Mouse (Mus musculus) heart, embryonic 11.5 days (tissue): ENCODE data around the gene Nupr1. TPM values are rescaled to one million over a fixed set of nuclear protein-coding genes. Genes with fewer than 3 reads are reported as not detected.
A peak's percentile ranks its signal among the peaks of the same experiment; 100 is the strongest.

Experiments used
- ATAC-seq: fragments of 200-750 bp; cut with Nextera tagmentation; replicated peaks from 2 replicates; pipeline ENCODE4 v1.8.0; 2017; ENCODE audit warnings: moderate library complexity; ENCODE audit not compliant: insufficient number of reproducible peaks, low FRiP score, low TSS enrichment
- H3K27ac ChIP-seq: fragments of 300-500 bp; sonication (generic); 2 replicates; pipeline ENCODE4 v1.5.1; 2014; ENCODE audit warnings: mild to moderate bottlenecking, low read depth, low read length
- H3K27me3 ChIP-seq: fragments of 300-500 bp; sonication (generic); 2 replicates; pipeline ENCODE4 v1.6.1; 2014; ENCODE audit warnings: mild to moderate bottlenecking, low read length, mixed read lengths; ENCODE audit not compliant: control insufficient read depth, insufficient read depth
- H3K36me3 ChIP-seq: fragments of 300-500 bp; sonication (generic); 2 replicates; pipeline ENCODE4 v1.6.1; 2014; ENCODE audit warnings: mild to moderate bottlenecking, low read length, moderate library complexity, mixed read lengths; ENCODE audit not compliant: control insufficient read depth, insufficient read depth
- H3K4me1 ChIP-seq: fragments of 300-500 bp; sonication (generic); 2 replicates; pipeline ENCODE4 v1.6.1; 2014; ENCODE audit warnings: low read length; ENCODE audit not compliant: control insufficient read depth, insufficient read depth
- H3K4me2 ChIP-seq: fragments of 300-500 bp; sonication (generic); 2 replicates; pipeline ENCODE4 v1.6.1; 2014; ENCODE audit warnings: mild to moderate bottlenecking, moderate library complexity
- H3K4me3 ChIP-seq: fragments of 300-500 bp; sonication (generic); 2 replicates; pipeline ENCODE4 v1.5.1; 2014; ENCODE audit warnings: low read depth, low read length
- H3K9ac ChIP-seq: fragments of 300-500 bp; sonication (generic); 2 replicates; pipeline ENCODE4 v1.6.1; 2014; ENCODE audit warnings: mild to moderate bottlenecking, low read depth, low read length, moderate library complexity
- H3K9me3 ChIP-seq: fragments of 300-500 bp; sonication (generic); replicated peaks from 2 replicates; pipeline ENCODE4 v1.6.1; 2016; ENCODE audit warnings: low read length; ENCODE audit not compliant: control insufficient read depth
- WGBS: fragments of 180-500 bp; shearing (Covaris S2); extraction: QIAGEN DNeasy Blood & Tissue Kit; methylation state at CpG from one replicate; pipeline ENCODE4 v1.1.7; 2014; ENCODE audit not compliant: insufficient replicate concordance; 5-methylcytosine and 5-hydroxymethylcytosine counted together
- microRNA-seq: library from miRNA; unstranded; fragments of <30 nt; microRNA quantifications from one replicate; pipeline ENCODE4, GENCODE M21; 2016; ENCODE audit warnings: borderline number of aligned reads
- polyA plus RNA-seq: library from polyadenylated mRNA; unstranded; fragments of >200 nt; fragmentation: Nextera tagmentation; extraction: Ambion mirVana; gene quantifications from 2 replicates; pipeline ENCODE4 v1.2.1, GENCODE M21; 2014

Gene Nupr1
- polyA plus RNA-seq, 1 experiment from 2014 or later = 1.2 TPM

GRCm38 (mm10) chr7:126583761-126584160 lies 46.9 kb downstream of the Nupr1 start:
- Histone ChIP-seq H3K4me3 (peak overlapping the region; percentile 61), H3K9ac (peak overlapping the region; percentile 78; the same call in 1 of the 2 replicates), H3K4me1 (peaks cover 8% of the 10 kb centered on the region; the same call in 1 of the 2 replicates), H3K27ac (peak overlapping the region; percentile 58; the same call in 1 of the 2 replicates), H3K36me3 (no peaks in the 10 kb centered on the region), H3K9me3 (no peaks in the 10 kb centered on the region), H3K27me3 (peaks cover 12% of the 10 kb centered on the region), H3K4me2 (peak overlapping the region; percentile 93)
- 48% methylated on average over 6 of the region's 6 CpGs for WGBS
- no peak for ATAC-seq

GRCm38 (mm10) chr7:126583251-126583709 lies 47.4 kb downstream of the Nupr1 start:
- Histone ChIP-seq H3K27ac (peak overlapping the region; percentile 58), H3K27me3 (peaks cover 8% of the 10 kb centered on the region), H3K4me2 (peak overlapping the region; percentile 93), H3K9ac (peak overlapping the region; percentile 78), H3K36me3 (no peaks in the 10 kb centered on the region), H3K4me1 (peaks cover 8% of the 10 kb centered on the region; the same call in 1 of the 2 replicates), H3K4me3 (peak overlapping the region; percentile 61), H3K9me3 (no peaks in the 10 kb centered on the region)
- WGBS = under 1% methylated on average over 22 of the region's 22 CpGs
- ATAC-seq = peak; percentile 85

- H3K36me3 ChIP-seq = no peaks in the 10 kb centered on the region
- no peaks in the 10 kb centered on the region for H3K9me3 ChIP-seq
- H3K27ac ChIP-seq = no peak overlapping the region
- peaks cover 8% of the 10 kb centered on the region for H3K27me3 ChIP-seq
- H3K4me3 ChIP-seq = peak overlapping the region; percentile 61
- 3% methylated on average over 20 of the region's 20 CpGs for WGBS
- H3K4me1 ChIP-seq = peaks cover 8% of the 10 kb centered on the region; the same call in 1 of the 2 replicates
- peak overlapping the region; percentile 78 for H3K9ac ChIP-seq
- H3K4me2 ChIP-seq = peak overlapping the region; percentile 93
- ATAC-seq = no peak
Observed at GRCm38 (mm10) chr7:126582759-126583158, 47.9 kb downstream of the Nupr1 start.

- H3K4me2 ChIP-seq = no peak overlapping the region
- H3K27me3 ChIP-seq = peaks cover 8% of the 10 kb centered on the region; the same call in 1 of the 2 replicates
- ATAC-seq = no peak
- H3K4me1 ChIP-seq = peaks cover 8% of the 10 kb centered on the region; the same call in 1 of the 2 replicates
- H3K4me3 ChIP-seq = no peak overlapping the region
- no peak overlapping the region for H3K27ac ChIP-seq
- H3K9me3 ChIP-seq = no peaks in the 10 kb centered on the region
- WGBS = 69% methylated on average over 6 of the region's 6 CpGs
- H3K36me3 ChIP-seq = no peaks in the 10 kb centered on the region
- H3K9ac ChIP-seq = no peak overlapping the region
Observed at GRCm38 (mm10) chr7:126581661-126582060, 49.0 kb downstream of the Nupr1 start.

- no peak for ATAC-seq
- Histone ChIP-seq H3K9ac (no peak overlapping the region), H3K27me3 (no peaks in the 10 kb centered on the region), H3K4me3 (no peak overlapping the region), H3K27ac (no peak overlapping the region), H3K9me3 (no peaks in the 10 kb centered on the region), H3K4me2 (no peak overlapping the region), H3K36me3 (no peaks in the 10 kb centered on the region), H3K4me1 (peaks cover 8% of the 10 kb centered on the region; the same call in 1 of the 2 replicates)
- 47% methylated on average over 8 of the region's 8 CpGs for WGBS
Observed at GRCm38 (mm10) chr7:126579172-126579571, 51.5 kb downstream of the Nupr1 start.

GRCm38 (mm10) chr7:126576946-126577345 lies 53.7 kb downstream of the Nupr1 start:
- Histone ChIP-seq H3K4me3 (no peak overlapping the region), H3K9me3 (no peaks in the 10 kb centered on the region), H3K27ac (no peak overlapping the region), H3K27me3 (no peaks in the 10 kb centered on the region), H3K36me3 (peaks cover 2% of the 10 kb centered on the region; the same call in 1 of the 2 replicates), H3K4me1 (peaks cover 2% of the 10 kb centered on the region; the same call in 1 of the 2 replicates), H3K4me2 (no peak overlapping the region), H3K9ac (no peak overlapping the region)
- ATAC-seq = no peak
- 38% methylated on average over 8 of the region's 8 CpGs for WGBS

Small RNA genes lying within 50 kb of the gene (microRNA-seq; reads per million reads assigned to microRNA genes)
- gene Mir7059 = 2.2 reads per million, percentile 27 among the genes with 10 or more reads in this experiment

Other genes with a start within 250 kb of the Nupr1 start
- gene Nfatc2ip, start 234.1 kb downstream of the Nupr1 start, polyA plus RNA-seq = 1.6 and 1.8 TPM in 2 replicates
- gene Cd19, start 216.0 kb downstream of the Nupr1 start, polyA plus RNA-seq = not detected in 2 replicates
- gene Rabep2, start 202.1 kb downstream of the Nupr1 start, polyA plus RNA-seq = 18.1 and 23.0 TPM in 2 replicates
- gene Atp2a1, start 167.8 kb downstream of the Nupr1 start, polyA plus RNA-seq = 5.0 and 7.5 TPM in 2 replicates
- 33.7 and 36.0 TPM in 2 replicates for gene Sh2b1, start 155.4 kb downstream of the Nupr1 start, polyA plus RNA-seq
- gene Tufm, start 143.5 kb downstream of the Nupr1 start, polyA plus RNA-seq = 167 and 187 TPM in 2 replicates
- 38.2 and 39.9 TPM in 2 replicates for gene Atxn2l, start 127.4 kb downstream of the Nupr1 start, polyA plus RNA-seq
- 129 and 133 TPM in 2 replicates for gene Eif3c, start 64.5 kb downstream of the Nupr1 start, polyA plus RNA-seq
- 0.13 and 0.31 TPM in 2 replicates for gene Apobr, start 45.9 kb downstream of the Nupr1 start, polyA plus RNA-seq
- 16.3 and 19.7 TPM in 2 replicates for gene Cln3, start 45.0 kb downstream of the Nupr1 start, polyA plus RNA-seq
- not detected in 2 replicates for gene Il27, start 35.9 kb downstream of the Nupr1 start, polyA plus RNA-seq
- gene Sgf29, start 18.4 kb upstream of the Nupr1 start, polyA plus RNA-seq = 24.7 and 28.9 TPM in 2 replicates
- 2.4 and 2.5 TPM in 2 replicates for gene Sult1a1, start 45.6 kb upstream of the Nupr1 start, polyA plus RNA-seq
- gene Bola2, start 64.5 kb upstream of the Nupr1 start, polyA plus RNA-seq = 120 and 126 TPM in 2 replicates
- gene Slx1b, start 64.9 kb upstream of the Nupr1 start, polyA plus RNA-seq = 6.1 and 6.7 TPM in 2 replicates
- 13.1 and 13.8 TPM in 2 replicates for gene Coro1a, start 76.9 kb upstream of the Nupr1 start, polyA plus RNA-seq
- gene Mapk3, start 128.7 kb upstream of the Nupr1 start, polyA plus RNA-seq = 48.2 and 52.1 TPM in 2 replicates
- gene Gdpd3, start 135.5 kb upstream of the Nupr1 start, polyA plus RNA-seq = 0.92 and 1.4 TPM in 2 replicates
- 79.6 and 84.9 TPM in 2 replicates for gene Ypel3, start 146.1 kb upstream of the Nupr1 start, polyA plus RNA-seq
- gene Tbx6, start 150.6 kb upstream of the Nupr1 start, polyA plus RNA-seq = 0.31 and 0.45 TPM in 2 replicates
- gene Ppp4c, start 161.6 kb upstream of the Nupr1 start, polyA plus RNA-seq = 204 and 213 TPM in 2 replicates
- 0.40 and 0.41 TPM in 2 replicates for gene Fam57b, start 166.8 kb upstream of the Nupr1 start, polyA plus RNA-seq
- not detected in 2 replicates for gene 4930451I11Rik, start 200.8 kb upstream of the Nupr1 start, polyA plus RNA-seq
- 0.17 and 0.96 TPM in 2 replicates for gene Doc2a, start 216.6 kb upstream of the Nupr1 start, polyA plus RNA-seq
- 15.5 and 17.0 TPM in 2 replicates for gene Hirip3, start 231.1 kb upstream of the Nupr1 start, polyA plus RNA-seq
- 69.8 and 76.1 TPM in 2 replicates for gene Ino80e, start 231.5 kb upstream of the Nupr1 start, polyA plus RNA-seq